Mouse (Mus musculus) c-Kit-positive CD71-negative TER-119-negative erythroid progenitor cells, embryonic 14.5 days (primary cell): ENCODE data around the gene Bcar3.
"Not testable (repeated sequence)": the region's sequence is repeated elsewhere in the genome, so short reads cannot be mapped to it uniquely, and the experiment has no call there.

Experiments
- DNase-seq: peaks from one replicate; pipeline ENCODE4 v3.0.0-alpha.2; 2013; ENCODE audit warnings: low read depth

Gene Bcar3

GRCm38 (mm10) chr3:122293954-122294850, at the start of gene Bcar3:
Gene Bcar3 (plus strand): TSS chr3:122294136.
- peak; percentile 82 for DNase-seq

GRCm38 (mm10) chr3:122244759-122245158, 49.2 kb upstream of the Bcar3 start:
- DNase-seq = no peak

GRCm38 (mm10) chr3:122245215-122245877, 48.6 kb upstream of the Bcar3 start, which contains the start of gene Gclm:
Gene Gclm (plus strand): TSS chr3:122245557.
- peak; percentile 77 for DNase-seq

- DNase-seq = no peak
Observed at GRCm38 (mm10) chr3:122245878-122246332, 48.0 kb upstream of the Bcar3 start.

- DNase-seq = no peak
Observed at GRCm38 (mm10) chr3:122246406-122246805, 47.5 kb upstream of the Bcar3 start.

GRCm38 (mm10) chr3:122246986-122247767, 46.8 kb upstream of the Bcar3 start:
- DNase-seq = no peak

- no peak for DNase-seq
Observed at GRCm38 (mm10) chr3:122247768-122248100, 46.2 kb upstream of the Bcar3 start.

GRCm38 (mm10) chr3:122252466-122253253, 41.3 kb upstream of the Bcar3 start:
- no peak for DNase-seq

- DNase-seq = not testable (repeated sequence)
Observed at GRCm38 (mm10) chr3:122254050-122254449, 39.9 kb upstream of the Bcar3 start.

GRCm38 (mm10) chr3:122269986-122270385, 23.9 kb upstream of the Bcar3 start:
- DNase-seq = no peak

GRCm38 (mm10) chr3:122272565-122272964, 21.4 kb upstream of the Bcar3 start:
- not testable (repeated sequence) for DNase-seq

- peak; percentile 52 for DNase-seq
Observed at GRCm38 (mm10) chr3:122273407-122274240, 20.3 kb upstream of the Bcar3 start.

GRCm38 (mm10) chr3:122274241-122275024, 19.5 kb upstream of the Bcar3 start, which contains the start of gene Dnttip2:
Gene Dnttip2 (plus strand): TSS chr3:122274388.
- peak; percentile 93 for DNase-seq

GRCm38 (mm10) chr3:122275111-122275510, 18.8 kb upstream of the Bcar3 start:
- no peak for DNase-seq

- DNase-seq = no peak
Observed at GRCm38 (mm10) chr3:122287195-122287594, 6.7 kb upstream of the Bcar3 start.

- no peak for DNase-seq
Observed at GRCm38 (mm10) chr3:122288613-122289195, 5.2 kb upstream of the Bcar3 start.

- DNase-seq = not testable (repeated sequence)
Observed at GRCm38 (mm10) chr3:122289344-122289743, 4.6 kb upstream of the Bcar3 start.

- DNase-seq = no peak
Observed at GRCm38 (mm10) chr3:122290696-122291095, 3.2 kb upstream of the Bcar3 start.

- no peak for DNase-seq
Observed at GRCm38 (mm10) chr3:122291828-122292227, 2.1 kb upstream of the Bcar3 start.
